Mouse (Mus musculus) right cerebral cortex, postnatal 14 days (tissue): ENCODE results near the gene Eef1akmt3.
A peak's percentile ranks its signal among the peaks of the same experiment; 100 is the strongest.
"Not testable (repeated sequence)": the region's sequence is repeated elsewhere in the genome, so short reads cannot be mapped to it uniquely, and the experiment has no call there.

ENCODE experiments used
- DNase-seq: peaks from one replicate; pipeline ENCODE4 v3.0.0; 2022

The Eef1akmt3 gene

GRCm38 (mm10) chr10:127041274-127041766 is at the start of gene Eef1akmt3, which contains the start of gene Mettl1:
TSS of gene Eef1akmt3 (minus strand) at chr10:127041513.
TSS of gene Mettl1 (plus strand) at chr10:127041414.
- DNase-seq = no peak

- peak; percentile 64 for DNase-seq
Measured at GRCm38 (mm10) chr10:127090560-127091411, 49.5 kb upstream of the Eef1akmt3 start.

- no peak for DNase-seq
Measured at GRCm38 (mm10) chr10:127085633-127086032, 44.3 kb upstream of the Eef1akmt3 start.

- DNase-seq = no peak
Measured at GRCm38 (mm10) chr10:127085052-127085451, 43.7 kb upstream of the Eef1akmt3 start.

GRCm38 (mm10) chr10:127083915-127084306 is 42.6 kb upstream of the Eef1akmt3 start:
- DNase-seq = no peak

GRCm38 (mm10) chr10:127083292-127083914 is 42.1 kb upstream of the Eef1akmt3 start:
- no peak for DNase-seq

GRCm38 (mm10) chr10:127081996-127082620 is 40.8 kb upstream of the Eef1akmt3 start:
- DNase-seq = no peak

- DNase-seq = peak; percentile 67
Measured at GRCm38 (mm10) chr10:127080901-127081780, 39.8 kb upstream of the Eef1akmt3 start.

GRCm38 (mm10) chr10:127079665-127080391 is 38.5 kb upstream of the Eef1akmt3 start:
- peak; percentile 65 for DNase-seq

DNA sequence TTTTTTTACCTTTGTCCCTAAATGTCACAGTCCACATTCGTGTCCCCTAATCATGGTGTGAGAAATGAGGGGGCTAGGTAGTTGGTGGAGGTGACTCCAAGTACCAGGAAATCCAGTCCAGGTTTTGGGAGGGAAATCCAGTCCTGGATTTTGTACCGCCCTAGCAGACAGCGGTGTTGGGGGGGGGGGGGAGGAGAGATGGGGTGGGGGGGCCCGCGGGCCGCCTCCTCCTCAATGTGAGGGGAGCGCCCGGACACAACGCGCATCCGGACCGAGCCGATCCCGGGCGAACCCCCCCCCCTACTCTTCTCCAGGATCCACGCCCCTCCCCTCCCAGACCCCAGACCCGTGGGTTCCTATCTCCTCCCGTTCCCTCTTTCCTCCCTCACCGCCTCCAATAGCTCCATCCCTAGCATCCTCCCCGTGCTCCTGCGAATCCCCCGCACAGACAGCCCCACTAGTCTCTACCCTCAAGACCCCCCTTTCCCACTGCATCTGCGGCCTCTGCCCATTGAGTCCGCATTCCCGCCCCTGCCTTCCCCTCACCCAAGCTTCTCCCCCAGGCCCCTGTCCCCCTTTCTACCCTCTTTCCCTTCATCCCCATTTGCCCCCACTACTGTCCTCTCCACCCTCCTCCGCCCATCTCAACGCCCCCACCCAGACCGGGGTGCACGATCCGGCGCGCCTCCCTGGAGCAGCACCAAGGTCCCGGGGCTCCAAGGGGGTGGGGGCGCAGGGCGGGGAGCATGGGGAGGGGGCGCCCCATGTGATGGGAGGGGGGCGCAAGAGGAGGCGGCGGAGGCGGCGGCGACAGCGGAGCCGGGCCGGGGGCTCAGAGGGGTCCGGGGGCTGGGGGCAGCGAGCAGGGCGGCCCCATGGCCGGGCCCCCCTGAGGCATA is 37.6 kb upstream of the Eef1akmt3 start:
- DNase-seq = peak; percentile 68

DNA sequence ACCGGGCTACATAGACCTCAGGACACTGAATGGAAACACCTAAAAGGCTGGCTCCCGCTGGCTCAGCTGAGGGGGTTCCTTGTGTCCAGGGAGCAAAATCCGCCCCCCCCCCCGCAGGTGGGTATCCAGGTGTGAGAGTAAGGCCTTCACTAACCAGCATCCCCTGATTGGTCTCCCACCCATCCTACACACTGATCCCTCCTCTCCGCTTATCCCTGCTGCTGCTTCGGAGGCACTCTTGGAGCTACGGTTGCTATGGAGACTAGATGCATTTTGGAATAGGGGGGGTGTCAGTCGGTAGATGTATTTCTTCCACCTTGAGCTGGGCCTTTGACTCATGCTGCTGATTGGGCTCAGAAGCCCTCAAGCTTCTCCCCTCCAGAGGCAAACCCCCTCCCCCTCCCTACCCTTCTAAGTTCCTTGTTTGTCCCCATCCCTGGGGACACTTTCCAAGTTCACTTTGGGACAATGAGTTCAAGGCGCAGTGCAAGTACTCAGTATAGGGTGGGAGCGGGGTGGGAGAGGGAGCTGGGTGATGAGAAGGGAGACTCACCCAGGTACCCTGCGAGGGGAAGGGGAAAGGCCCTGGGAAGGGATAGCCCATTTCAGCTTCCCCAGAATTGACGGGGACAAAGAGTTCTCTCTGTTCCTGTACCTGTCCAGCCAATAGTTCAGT is 36.8 kb upstream of the Eef1akmt3 start:
- DNase-seq = peak; percentile 33

- peak; percentile 58 for DNase-seq
Measured at GRCm38 (mm10) chr10:127077515-127077914, 36.2 kb upstream of the Eef1akmt3 start.

DNA sequence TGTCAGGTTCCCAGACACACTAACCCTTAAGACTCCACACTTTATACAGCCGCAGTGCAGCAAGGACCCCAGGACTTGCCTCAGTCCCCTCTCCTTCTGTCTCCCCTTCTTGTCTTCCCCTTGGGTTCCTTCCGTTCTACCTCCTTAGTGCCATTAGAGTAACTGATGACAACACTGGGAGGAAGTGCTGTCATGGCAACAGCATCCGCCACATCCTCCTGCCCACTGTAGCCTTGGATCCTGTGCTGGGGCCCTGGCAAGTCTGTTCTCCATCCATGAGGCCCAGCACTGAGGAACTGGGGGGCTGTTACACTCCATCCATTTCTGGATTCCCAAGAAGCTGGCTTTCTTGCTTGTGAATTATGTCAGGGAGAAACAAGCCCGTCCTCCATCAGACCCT is 34.8 kb upstream of the Eef1akmt3 start:
- no peak for DNase-seq

DNA sequence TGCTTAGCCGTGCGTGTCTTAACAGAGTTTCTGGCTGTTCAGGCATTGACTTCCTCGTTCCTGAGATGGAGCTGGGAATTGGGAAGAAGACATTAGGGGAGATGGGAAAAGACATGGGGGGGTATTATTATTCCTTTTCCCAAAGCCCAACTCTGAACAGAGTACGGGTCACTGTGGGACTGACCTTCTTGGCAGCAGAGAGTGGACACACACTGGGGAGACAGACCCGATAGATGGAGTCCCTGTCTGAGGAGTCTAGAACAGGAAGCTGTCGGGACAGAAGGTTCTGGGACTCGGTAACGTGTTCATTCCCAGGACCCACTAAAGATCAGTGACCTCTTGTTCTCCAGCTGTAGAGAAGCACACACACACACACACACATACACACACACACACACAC is 34.3 kb upstream of the Eef1akmt3 start:
- no peak for DNase-seq

GRCm38 (mm10) chr10:127075080-127075479 is 33.8 kb upstream of the Eef1akmt3 start, which contains the start of gene Agap2:
TSS of gene Agap2 (plus strand) at chr10:127075284.
- no peak for DNase-seq

DNA sequence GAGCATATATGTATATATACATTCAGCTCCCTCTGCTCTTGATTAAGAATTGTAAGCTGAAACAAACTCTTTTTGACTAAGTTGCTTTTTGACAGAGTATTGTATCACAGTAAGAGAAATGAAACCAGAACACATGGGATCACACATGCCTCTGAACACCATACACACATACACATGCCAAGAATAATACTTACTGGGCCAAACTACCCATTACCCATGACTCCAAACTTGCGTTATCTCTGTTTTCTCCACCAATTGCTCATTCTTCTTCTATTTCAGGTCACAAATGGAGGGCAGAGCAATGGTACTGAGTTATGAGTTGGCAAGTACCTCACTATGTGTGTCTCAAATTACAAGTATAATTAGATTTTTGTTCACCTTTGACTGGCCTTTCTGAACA is 32.7 kb upstream of the Eef1akmt3 start:
- DNase-seq = no peak

DNA sequence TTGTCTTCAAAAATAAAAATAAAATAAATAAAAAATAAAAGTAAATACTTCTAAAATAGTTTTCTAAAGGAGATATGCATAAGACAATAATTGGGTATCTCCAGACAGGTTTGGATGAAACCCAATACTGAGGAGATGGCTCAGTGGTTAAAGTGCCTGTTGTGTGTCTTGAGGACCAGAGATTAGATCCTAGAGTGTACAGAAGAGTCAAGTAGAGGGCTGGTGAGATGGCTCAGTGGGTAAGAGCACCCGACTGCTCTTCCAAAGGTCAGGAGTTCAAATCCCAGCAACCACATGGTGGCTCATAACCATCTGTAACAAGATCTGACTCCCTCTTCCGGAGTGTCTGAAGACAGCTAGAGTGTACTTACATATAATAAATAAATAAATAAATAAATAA is 31.7 kb upstream of the Eef1akmt3 start:
- not testable (repeated sequence) for DNase-seq

DNA sequence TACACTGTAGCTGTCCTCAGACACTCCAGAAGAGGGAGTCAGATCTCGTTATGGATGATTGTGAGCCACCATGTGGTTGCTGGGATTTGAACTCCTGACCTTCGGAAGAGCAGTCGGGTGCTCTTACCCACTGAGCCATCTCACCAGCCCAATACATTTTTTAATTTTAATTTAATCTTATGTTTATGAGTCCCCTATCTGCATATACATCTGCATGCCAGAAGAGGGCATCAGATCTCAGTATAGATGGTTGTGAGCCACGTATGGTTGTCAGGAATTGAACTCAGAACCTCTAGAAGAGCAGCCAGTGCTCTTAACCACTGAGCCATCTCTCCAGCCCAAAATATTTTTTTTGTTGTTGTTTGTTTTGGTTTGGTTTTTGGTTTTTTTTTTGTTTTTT is 31.0 kb upstream of the Eef1akmt3 start:
- not testable (repeated sequence) for DNase-seq

- DNase-seq = no peak
Measured at GRCm38 (mm10) chr10:127071203-127071602, 29.9 kb upstream of the Eef1akmt3 start.
